In genomic region chr11:22863581-22863980, GRCm38 (mm10) we compare ENCODE assay signal across 24 mouse cellular contexts.
"Had no signal": no experiment of that assay in that cellular context is flagged by ENCODE, and none has a peak within 500 bp of the region (broad histone marks: within the 10 kb centered on the region; RNA-seq: fewer than 3 reads in every experiment).

No protein-coding gene starts in this region.

- H3K36me3 ChIP-seq: heart, embryonic 10.5 days; heart, embryonic 12.5 days; hindbrain, embryonic 13.5 days; hindbrain, embryonic 15.5 days; kidney, embryonic 15.5 days; limb, embryonic 10.5 days; limb, embryonic 12.5 days; liver, embryonic 13.5 days; liver, embryonic 15.5 days had no signal

- H3K9ac ChIP-seq: heart, embryonic 12.5 days; hindbrain, embryonic 13.5 days; hindbrain, embryonic 15.5 days; kidney, embryonic 15.5 days; limb, embryonic 12.5 days; liver, embryonic 13.5 days; liver, embryonic 15.5 days had no signal

- ATAC-seq: hindbrain, postnatal 0 days; intestine, embryonic 16.5 days had no signal

- H3K4me3 ChIP-seq: heart, embryonic 10.5 days; heart, embryonic 12.5 days; hindbrain, embryonic 13.5 days; hindbrain, embryonic 15.5 days; kidney, embryonic 15.5 days; left cerebral cortex, adult 2 months; limb, embryonic 10.5 days; limb, embryonic 12.5 days; liver, embryonic 13.5 days; liver, embryonic 15.5 days had no signal

- H3K9me3 ChIP-seq: heart, embryonic 10.5 days; heart, embryonic 12.5 days; hindbrain, embryonic 13.5 days; hindbrain, embryonic 15.5 days; kidney, embryonic 15.5 days; limb, embryonic 10.5 days; limb, embryonic 12.5 days; liver, embryonic 13.5 days; liver, embryonic 15.5 days had no signal

- H3K27ac ChIP-seq: heart, embryonic 10.5 days; hindbrain, embryonic 13.5 days; hindbrain, embryonic 15.5 days; hindbrain, postnatal 0 days; kidney, embryonic 15.5 days; kidney, postnatal 0 days; left cerebral cortex, adult 2 months; limb, embryonic 10.5 days; limb, embryonic 12.5 days; liver, embryonic 13.5 days had no signal

- H3K4me2 ChIP-seq: heart, embryonic 12.5 days; hindbrain, embryonic 13.5 days; hindbrain, embryonic 15.5 days; kidney, embryonic 15.5 days; limb, embryonic 12.5 days; liver, embryonic 11.5 days; liver, embryonic 13.5 days; liver, embryonic 15.5 days had no signal

- DNase-seq: gastrocnemius, postnatal 14 days; gastrocnemius, postnatal 36 days; heart, adult 18-20 months; heart, postnatal 10 days; kidney, adult 11 months; kidney, adult 8-10 months; kidney, postnatal 14 days; kidney, postnatal 36 days; layer of hippocampus, adult 9-11 months; liver; liver, embryonic 13.5 days had no signal
